19 mouse cellular contexts compared by ENCODE assay signal in the genomic region with DNA sequence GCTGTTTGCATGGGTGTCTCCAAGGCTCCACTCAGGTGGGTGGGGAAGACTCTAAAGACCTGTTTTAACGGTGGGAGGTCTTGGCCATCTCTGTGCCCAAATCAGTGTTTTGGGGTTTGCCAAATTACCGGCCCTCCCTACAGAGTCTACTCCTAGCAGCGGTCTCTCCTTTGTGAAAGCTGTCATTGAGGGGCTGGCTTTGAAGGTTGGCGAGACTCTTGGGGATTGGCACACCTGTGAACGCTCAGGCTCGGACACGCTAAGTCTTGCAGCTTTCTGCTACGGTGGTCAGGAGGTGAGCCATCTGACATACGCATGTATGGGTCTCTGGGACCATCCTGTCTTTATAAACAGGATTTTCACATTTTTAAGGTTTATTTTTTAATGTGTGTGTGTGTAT.
DNase-seq lines count a peak whose midpoint lies in the region; ATAC-seq and TF ChIP-seq lines count a peak whose summit lies in the region.
"Had no signal": no experiment of that assay in that cellular context is flagged by ENCODE, and none has a peak within 500 bp of the region (broad histone marks: within the 10 kb centered on the region; RNA-seq: fewer than 3 reads in every experiment).

No protein-coding gene starts in this region.

- no peaks in the 10 kb centered on the region for H3K36me3 ChIP-seq in heart, embryonic 11.5 days (ENCODE audit: control insufficient read depth, insufficient read depth, low read length)
- H3K36me3 ChIP-seq in heart, postnatal 0 days (replicated peaks; ENCODE audit: control insufficient read depth, insufficient read depth, low read length), result no peaks in the 10 kb centered on the region
- H3K36me3 ChIP-seq in heart, embryonic 12.5 days, result no peaks in the 10 kb centered on the region
- no peaks in the 10 kb centered on the region for H3K36me3 ChIP-seq in lung, postnatal 0 days (ENCODE audit: insufficient read depth, low read length)
- no peaks in the 10 kb centered on the region for H3K36me3 ChIP-seq in limb, embryonic 12.5 days
- H3K36me3 ChIP-seq: intestine, embryonic 15.5 days had no signal

- no peak overlapping the region for H3K27ac ChIP-seq in heart, embryonic 11.5 days (ENCODE audit: low read depth, low read length)
- H3K27ac ChIP-seq in heart, postnatal 0 days (ENCODE audit: low read depth), result peak overlapping the region; percentile 98
- no peak overlapping the region for H3K27ac ChIP-seq in heart, embryonic 12.5 days (ENCODE audit: poor library complexity, severe bottlenecking)
- H3K27ac ChIP-seq in lung, postnatal 0 days (ENCODE audit: low read length), result peak overlapping the region; percentile 54; the same call in 1 of the 2 replicates
- peak overlapping the region; percentile 62 for H3K27ac ChIP-seq in limb, embryonic 12.5 days
- H3K27ac ChIP-seq: intestine, embryonic 15.5 days; liver, embryonic 14.5 days had no signal

- TF ChIP-seq EP300 in heart, postnatal 0 days (IDR thresholded peaks at IDR 0.05; ENCODE audit: low read depth), result no peak
- no peak for TF ChIP-seq EP300 in lung, postnatal 0 days (IDR thresholded peaks at IDR 0.05)

- no peak for ATAC-seq in heart, embryonic 11.5 days (replicated peaks; ENCODE audit: insufficient number of reproducible peaks, low FRiP score, low TSS enrichment)
- no peak for ATAC-seq in heart, postnatal 0 days (ENCODE audit: insufficient read depth, low read depth)
- no peak for ATAC-seq in heart, embryonic 12.5 days (ENCODE audit: insufficient number of reproducible peaks, low FRiP score)
- no peak for ATAC-seq in lung, postnatal 0 days
- ATAC-seq in limb, embryonic 12.5 days (ENCODE audit: insufficient number of reproducible peaks, insufficient read depth, low FRiP score, low TSS enrichment, low read depth), result no peak
- ATAC-seq: forebrain, embryonic 13.5 days; intestine, embryonic 15.5 days had no signal

- H3K9me3 ChIP-seq in heart, embryonic 11.5 days (replicated peaks; ENCODE audit: control insufficient read depth, low read length), result no peaks in the 10 kb centered on the region
- H3K9me3 ChIP-seq in heart, postnatal 0 days (replicated peaks; ENCODE audit: control insufficient read depth, low read length), result no peaks in the 10 kb centered on the region
- no peaks in the 10 kb centered on the region for H3K9me3 ChIP-seq in heart, embryonic 12.5 days (replicated peaks)
- no peaks in the 10 kb centered on the region for H3K9me3 ChIP-seq in lung, postnatal 0 days (ENCODE audit: low read length)
- no peaks in the 10 kb centered on the region for H3K9me3 ChIP-seq in limb, embryonic 12.5 days
- H3K9me3 ChIP-seq: forebrain, embryonic 13.5 days; intestine, embryonic 15.5 days had no signal

- whole genome bisulfite sequencing in heart, embryonic 11.5 days (ENCODE audit: insufficient replicate concordance), result 86% methylated on average over 9 of the region's 9 CpGs
- WGBS in heart, postnatal 0 days, result 94% methylated on average over 9 of the region's 9 CpGs
- whole genome bisulfite sequencing in heart, embryonic 12.5 days, result 84% methylated on average over 9 of the region's 9 CpGs
- 86% methylated on average over 9 of the region's 9 CpGs for WGBS in lung, postnatal 0 days
- WGBS in limb, embryonic 12.5 days, result 74% methylated on average over 9 of the region's 9 CpGs

- H3K9ac ChIP-seq in heart, embryonic 11.5 days (ENCODE audit: low read depth, low read length), result no peak overlapping the region
- H3K9ac ChIP-seq in heart, postnatal 0 days (replicated peaks; ENCODE audit: low read depth, low read length), result no peak overlapping the region
- H3K9ac ChIP-seq in heart, embryonic 12.5 days, result no peak overlapping the region
- no peak overlapping the region for H3K9ac ChIP-seq in lung, postnatal 0 days (replicated peaks; ENCODE audit: low read depth)
- no peak overlapping the region for H3K9ac ChIP-seq in limb, embryonic 12.5 days (replicated peaks)
- H3K9ac ChIP-seq: forebrain, embryonic 13.5 days; intestine, embryonic 15.5 days; liver, embryonic 14.5 days had no signal

- peak; percentile 91 for DNase-seq in heart, adult 11 months
- no peak for DNase-seq in heart, postnatal 0 days (ENCODE audit: low spot score)
- no peak for DNase-seq in lung, postnatal 0 days (ENCODE audit: low spot score)
- no peak for DNase-seq in lung, adult 18-20 months
- DNase-seq: adrenal gland, postnatal 14 days; cerebellum, postnatal 14 days; gastrocnemius, postnatal 25 days; lung, postnatal 10 days; midbrain, embryonic 14.5 days; spleen, adult 18-20 months; thymus, adult 18-20 months had no signal

- H3K27me3 ChIP-seq in heart, embryonic 11.5 days (ENCODE audit: control insufficient read depth, insufficient read depth, low read length), result no peaks in the 10 kb centered on the region
- no peaks in the 10 kb centered on the region for H3K27me3 ChIP-seq in heart, postnatal 0 days (ENCODE audit: control insufficient read depth, insufficient read depth, low read length)
- H3K27me3 ChIP-seq in heart, embryonic 12.5 days (replicated peaks), result no peaks in the 10 kb centered on the region
- no peaks in the 10 kb centered on the region for H3K27me3 ChIP-seq in lung, postnatal 0 days (replicated peaks; ENCODE audit: insufficient read depth, low read length)
- H3K27me3 ChIP-seq in limb, embryonic 12.5 days, result no peaks in the 10 kb centered on the region
- H3K27me3 ChIP-seq: CH12.LX; forebrain, embryonic 13.5 days; intestine, embryonic 15.5 days had no signal

- no peak overlapping the region for H3K4me3 ChIP-seq in heart, embryonic 11.5 days (ENCODE audit: low read depth, low read length)
- no peak overlapping the region for H3K4me3 ChIP-seq in heart, postnatal 0 days (ENCODE audit: low read depth, low read length)
- no peak overlapping the region for H3K4me3 ChIP-seq in heart, embryonic 12.5 days
- H3K4me3 ChIP-seq in lung, postnatal 0 days (ENCODE audit: low read depth, low read length), result no peak overlapping the region
- H3K4me3 ChIP-seq in limb, embryonic 12.5 days (replicated peaks), result no peak overlapping the region
- H3K4me3 ChIP-seq: forebrain, embryonic 13.5 days; intestine, embryonic 15.5 days; myocyte had no signal

- H3K4me1 ChIP-seq in heart, embryonic 11.5 days (ENCODE audit: control insufficient read depth, insufficient read depth, low read length), result peaks cover 38% of the 10 kb centered on the region
- H3K4me1 ChIP-seq in heart, postnatal 0 days (ENCODE audit: control insufficient read depth, insufficient read depth), result peaks cover 35% of the 10 kb centered on the region
- H3K4me1 ChIP-seq in heart, embryonic 12.5 days (replicated peaks), result peaks cover 44% of the 10 kb centered on the region
- peaks cover 29% of the 10 kb centered on the region for H3K4me1 ChIP-seq in lung, postnatal 0 days (ENCODE audit: insufficient read depth, low read depth, low read length)
- H3K4me1 ChIP-seq in limb, embryonic 12.5 days (replicated peaks), result peaks cover 45% of the 10 kb centered on the region

- no peak overlapping the region for H3K4me2 ChIP-seq in heart, embryonic 11.5 days
- H3K4me2 ChIP-seq in heart, postnatal 0 days (ENCODE audit: low read depth, low read length), result no peak overlapping the region
- no peak overlapping the region for H3K4me2 ChIP-seq in heart, embryonic 12.5 days
- H3K4me2 ChIP-seq in lung, postnatal 0 days (replicated peaks; ENCODE audit: low read depth, low read length), result no peak overlapping the region
- no peak overlapping the region for H3K4me2 ChIP-seq in limb, embryonic 12.5 days
- H3K4me2 ChIP-seq: forebrain, embryonic 13.5 days; intestine, embryonic 15.5 days had no signal

- TF ChIP-seq CTCF in heart, postnatal 0 days (IDR thresholded peaks at IDR 0.05; ENCODE audit: low read depth), result no peak
- TF ChIP-seq CTCF in lung, postnatal 0 days (IDR thresholded peaks at IDR 0.05), result no peak

Comparison
In these comparisons a context has a peak if more than half of its experiments do, and no peak if none do; other contexts are left out.
1. H3K27ac ChIP-seq: peak in heart, postnatal 0 days (single experiment), lung, postnatal 0 days (single experiment) and limb, embryonic 12.5 days (single experiment); none in heart, embryonic 11.5 days (single experiment) and heart, embryonic 12.5 days (single experiment).